Mouse (Mus musculus): ENCODE results near the gene Cmss1. TPM values are rescaled to one million over a fixed set of nuclear protein-coding genes. Genes with fewer than 3 reads are reported as not detected.

Gene Cmss1
- polyA plus RNA-seq, 1 experiment = not detected

- H3K27ac ChIP-seq (ENCODE audit: insufficient read depth, low read depth, low read length) = no peak overlapping the region
- TF ChIP-seq CTCF (IDR thresholded peaks at IDR 0.05; ENCODE audit: insufficient read depth, low read depth, low read length) (no peak), POLR2A (IDR thresholded peaks at IDR 0.05; ENCODE audit: insufficient read depth, low read depth, low read length) (no peak)
- no peak overlapping the region for H3K4me3 ChIP-seq (ENCODE audit: insufficient read depth, low read depth, low read length)
- 0 out of 2 replicates have a peak, but pooled peaks cover 2% of the 10 kb centered on the region for H3K4me1 ChIP-seq (ENCODE audit: control insufficient read depth, insufficient read depth, low read length)
Measured at GRCm38 (mm10) chr16:57553235-57553634, 53.4 kb downstream of the Cmss1 start.

GRCm38 (mm10) chr16:57552709-57553108 lies 54.0 kb downstream of the Cmss1 start:
- Histone ChIP-seq H3K4me3 (ENCODE audit: insufficient read depth, low read depth, low read length) (no peak overlapping the region), H3K4me1 (ENCODE audit: control insufficient read depth, insufficient read depth, low read length) (peaks cover 4% of the 10 kb centered on the region; the same call in 1 of the 2 replicates), H3K27ac (ENCODE audit: insufficient read depth, low read depth, low read length) (no peak overlapping the region)
- no peak for TF ChIP-seq CTCF (IDR thresholded peaks at IDR 0.05; ENCODE audit: insufficient read depth, low read depth, low read length)
- TF ChIP-seq POLR2A (IDR thresholded peaks at IDR 0.05; ENCODE audit: insufficient read depth, low read depth, low read length) = no peak
- 44% methylated on average over 5 of the region's 5 CpGs for WGBS

- no peak overlapping the region for H3K27ac ChIP-seq (ENCODE audit: insufficient read depth, low read depth, low read length)
- peaks cover 4% of the 10 kb centered on the region; the same call in 1 of the 2 replicates for H3K4me1 ChIP-seq (ENCODE audit: control insufficient read depth, insufficient read depth, low read length)
- H3K4me3 ChIP-seq (ENCODE audit: insufficient read depth, low read depth, low read length) = peak overlapping the region; percentile 10; the same call in 1 of the 2 replicates
- TF ChIP-seq CTCF (IDR thresholded peaks at IDR 0.05; ENCODE audit: insufficient read depth, low read depth, low read length) (no peak), POLR2A (IDR thresholded peaks at IDR 0.05; ENCODE audit: insufficient read depth, low read depth, low read length) (no peak)
- 42% methylated on average over 2 of the region's 2 CpGs for WGBS
Measured at GRCm38 (mm10) chr16:57551617-57552016, 55.0 kb downstream of the Cmss1 start.

- WGBS = 33% methylated on average over 2 of the region's 2 CpGs
Measured at GRCm38 (mm10) chr16:57550817-57551216, 55.8 kb downstream of the Cmss1 start.

GRCm38 (mm10) chr16:57550088-57550487 lies 56.6 kb downstream of the Cmss1 start:
- Histone ChIP-seq H3K4me1 (ENCODE audit: control insufficient read depth, insufficient read depth, low read length) (peaks cover 5% of the 10 kb centered on the region), H3K4me3 (ENCODE audit: insufficient read depth, low read depth, low read length) (no peak overlapping the region), H3K27ac (ENCODE audit: insufficient read depth, low read depth, low read length) (no peak overlapping the region)
- TF ChIP-seq POLR2A (IDR thresholded peaks at IDR 0.05; ENCODE audit: insufficient read depth, low read depth, low read length) (no peak), CTCF (IDR thresholded peaks at IDR 0.05; ENCODE audit: insufficient read depth, low read depth, low read length) (no peak)
- WGBS = 27% methylated on average over 3 of the region's 3 CpGs

More at GRCm38 (mm10) chr16:57550817-57551216, 55.8 kb downstream of the Cmss1 start:
- no peak overlapping the region for H3K4me3 ChIP-seq (ENCODE audit: insufficient read depth, low read depth, low read length)
- H3K4me1 ChIP-seq (ENCODE audit: control insufficient read depth, insufficient read depth, low read length) = peaks cover 5% of the 10 kb centered on the region; the same call in 1 of the 2 replicates
- TF ChIP-seq CTCF (IDR thresholded peaks at IDR 0.05; ENCODE audit: insufficient read depth, low read depth, low read length) (no peak), POLR2A (IDR thresholded peaks at IDR 0.05; ENCODE audit: insufficient read depth, low read depth, low read length) (no peak)
- peak overlapping the region; percentile 69; the same call in 1 of the 2 replicates for H3K27ac ChIP-seq (ENCODE audit: insufficient read depth, low read depth, low read length)

GRCm38 (mm10) chr16:57549061-57550037 lies 57.3 kb downstream of the Cmss1 start:
- peak overlapping the region; percentile 76 for H3K4me3 ChIP-seq (ENCODE audit: insufficient read depth, low read depth, low read length)
- H3K4me1 ChIP-seq (ENCODE audit: control insufficient read depth, insufficient read depth, low read length) = peaks cover 8% of the 10 kb centered on the region
- 3% methylated on average over 64 of the region's 64 CpGs for WGBS
- TF ChIP-seq CTCF (IDR thresholded peaks at IDR 0.05; ENCODE audit: insufficient read depth, low read depth, low read length) (no peak), POLR2A (IDR thresholded peaks at IDR 0.05; ENCODE audit: insufficient read depth, low read depth, low read length) (peak; percentile 79)
- peak overlapping the region; percentile 69 for H3K27ac ChIP-seq (ENCODE audit: insufficient read depth, low read depth, low read length)

GRCm38 (mm10) chr16:57548608-57549007 lies 58.1 kb downstream of the Cmss1 start:
- Histone ChIP-seq H3K27ac (ENCODE audit: insufficient read depth, low read depth, low read length) (peak overlapping the region; percentile 69), H3K4me3 (ENCODE audit: insufficient read depth, low read depth, low read length) (peak overlapping the region; percentile 76), H3K4me1 (ENCODE audit: control insufficient read depth, insufficient read depth, low read length) (peaks cover 10% of the 10 kb centered on the region)
- 58% methylated on average over 2 of the region's 2 CpGs for WGBS
- TF ChIP-seq CTCF (IDR thresholded peaks at IDR 0.05; ENCODE audit: insufficient read depth, low read depth, low read length) (no peak), POLR2A (IDR thresholded peaks at IDR 0.05; ENCODE audit: insufficient read depth, low read depth, low read length) (no peak)

GRCm38 (mm10) chr16:57546355-57546754 lies 60.3 kb downstream of the Cmss1 start:
- Histone ChIP-seq H3K4me1 (ENCODE audit: control insufficient read depth, insufficient read depth, low read length) (peaks cover 13% of the 10 kb centered on the region), H3K27ac (ENCODE audit: insufficient read depth, low read depth, low read length) (no peak overlapping the region), H3K4me3 (ENCODE audit: insufficient read depth, low read depth, low read length) (no peak overlapping the region)
- WGBS = 52% methylated on average over 1 of the region's 1 CpGs
- TF ChIP-seq POLR2A (IDR thresholded peaks at IDR 0.05; ENCODE audit: insufficient read depth, low read depth, low read length) = no peak
- TF ChIP-seq CTCF (IDR thresholded peaks at IDR 0.05; ENCODE audit: insufficient read depth, low read depth, low read length) = no peak

- no peak overlapping the region for H3K4me3 ChIP-seq (ENCODE audit: insufficient read depth, low read depth, low read length)
Measured at GRCm38 (mm10) chr16:57544441-57544840, 62.2 kb downstream of the Cmss1 start.

More at GRCm38 (mm10) chr16:57544441-57544840, 62.2 kb downstream of the Cmss1 start:
- H3K4me1 ChIP-seq (ENCODE audit: control insufficient read depth, insufficient read depth, low read length) = peaks cover 13% of the 10 kb centered on the region
- 20% methylated on average over 8 of the region's 8 CpGs for WGBS
- no peak for TF ChIP-seq POLR2A (IDR thresholded peaks at IDR 0.05; ENCODE audit: insufficient read depth, low read depth, low read length)
- no peak for TF ChIP-seq CTCF (IDR thresholded peaks at IDR 0.05; ENCODE audit: insufficient read depth, low read depth, low read length)
- peak overlapping the region; percentile 92 for H3K27ac ChIP-seq (ENCODE audit: insufficient read depth, low read depth, low read length)

All from olfactory bulb, adult 2 months (tissue).